Mouse (Mus musculus) embryonic fibroblast, embryonic 13.5 days (primary cell): ENCODE measurements around the gene Slc4a2. TPM values are rescaled to one million over a fixed set of nuclear protein-coding genes. Genes with fewer than 3 reads are reported as not detected.

Source experiments
- H3K27ac ChIP-seq: 2 replicates; pipeline ENCODE4 v1.5.1; 2012; ENCODE audit warnings: low read length, control low read depth, inconsistent platforms; ENCODE audit not compliant: insufficient read depth
- H3K4me1 ChIP-seq: 2 replicates; pipeline ENCODE4 v1.6.1; 2011; ENCODE audit warnings: low read length; ENCODE audit not compliant: control insufficient read depth, insufficient read depth
- H3K4me3 ChIP-seq: 2 replicates; pipeline ENCODE4 v1.5.1; 2011; ENCODE audit warnings: mild to moderate bottlenecking, control low read depth, low read length; ENCODE audit not compliant: insufficient read depth
- CTCF ChIP-seq: IDR thresholded peaks from 2 replicates; pipeline ENCODE4 v1.5.1; 2011; ENCODE audit warnings: mild to moderate bottlenecking, control low read depth, low read length, moderate library complexity, borderline replicate concordance; ENCODE audit not compliant: insufficient read depth
- POLR2A ChIP-seq: IDR thresholded peaks from 2 replicates; pipeline ENCODE4 v1.6.1; 2011; ENCODE audit warnings: low read depth, mild to moderate bottlenecking, control low read depth, low read length, moderate library complexity
- polyA plus RNA-seq: library from polyadenylated mRNA; stranded (reverse); fragments of >200 nt; gene quantifications from 2 replicates; pipeline ENCODE4 v1.2.4, GENCODE M21; 2011; ENCODE audit warnings: low read depth; ENCODE audit not compliant: missing spikeins, insufficient read length

The Slc4a2 gene
- polyA plus RNA-seq, 1 experiment: 59.0 TPM

- Histone ChIP-seq H3K4me1 (no peaks in the 10 kb centered on the region), H3K27ac (no peak overlapping the region), H3K4me3 (no peak overlapping the region)
- no peak for TF ChIP-seq CTCF
- no peak for TF ChIP-seq POLR2A
Measured at GRCm38 (mm10) chr5:24412063-24412462, 11.6 kb upstream of the Slc4a2 start.

DNA sequence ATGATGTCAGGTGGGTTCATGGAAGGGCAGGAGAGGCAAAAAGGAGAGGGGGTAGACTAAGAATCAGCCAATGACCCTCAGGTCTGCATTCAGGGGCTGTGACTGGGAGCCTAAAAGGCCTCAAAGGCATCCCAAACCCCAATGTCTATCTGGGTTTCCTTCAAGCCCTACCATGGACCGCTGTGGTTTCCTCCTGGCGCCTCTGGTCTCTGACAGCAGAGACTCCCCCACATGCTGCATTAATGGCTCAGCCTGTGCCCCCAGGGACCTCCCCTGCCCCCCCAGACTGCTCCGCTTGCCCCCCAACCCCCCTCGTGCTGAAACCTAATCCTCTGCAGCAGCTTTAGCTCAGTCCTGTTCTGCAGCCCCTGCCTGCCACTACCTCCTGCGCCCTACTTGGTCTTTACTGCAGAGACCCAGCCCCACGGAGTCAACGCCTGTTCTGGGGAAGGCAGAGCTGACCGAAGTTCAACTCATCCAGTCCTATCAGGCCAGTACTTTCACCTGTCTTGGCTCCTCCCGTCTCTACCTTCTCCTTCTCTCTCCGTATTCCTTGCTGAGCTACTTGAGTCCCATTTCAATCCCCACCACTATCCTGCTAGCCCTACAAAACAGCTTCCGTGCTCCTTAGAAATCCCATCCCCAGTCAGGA lies 10.5 kb upstream of the Slc4a2 start, which contains the start of gene Asic3:
TSS of gene Asic3 (plus strand) at position 351 of the 652 bp plus-strand sequence.
- H3K4me1 ChIP-seq: no peaks in the 10 kb centered on the region
- no peak for TF ChIP-seq POLR2A
- TF ChIP-seq CTCF: no peak
- H3K4me3 ChIP-seq: no peak within 1 kb of the TSS
- no peak within 1 kb of the TSS for H3K27ac ChIP-seq

DNA sequence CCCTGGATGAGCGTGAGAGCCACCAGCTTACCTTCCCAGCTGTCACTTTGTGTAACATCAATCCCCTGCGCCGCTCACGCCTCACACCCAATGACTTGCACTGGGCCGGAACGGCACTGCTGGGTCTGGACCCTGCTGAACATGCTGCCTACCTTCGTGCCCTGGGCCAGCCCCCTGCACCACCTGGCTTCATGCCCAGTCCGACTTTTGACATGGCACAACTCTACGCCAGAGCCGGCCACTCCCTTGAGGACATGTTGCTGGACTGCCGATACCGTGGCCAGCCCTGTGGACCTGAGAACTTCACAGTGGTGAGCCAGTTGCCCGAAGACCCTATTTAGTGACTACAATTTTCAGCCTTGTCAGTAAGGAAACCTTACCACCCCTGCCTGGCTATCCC lies 9.7 kb upstream of the Slc4a2 start:
- H3K4me1 ChIP-seq: no peaks in the 10 kb centered on the region
- no peak for TF ChIP-seq CTCF
- TF ChIP-seq POLR2A: no peak
- no peak overlapping the region for H3K4me3 ChIP-seq
- H3K27ac ChIP-seq: no peak overlapping the region

- Histone ChIP-seq H3K4me3 (no peak overlapping the region), H3K4me1 (no peaks in the 10 kb centered on the region), H3K27ac (no peak overlapping the region)
- TF ChIP-seq POLR2A (0 out of 2 replicates have a peak, but pooled peaks have one; percentile 17), CTCF (no peak)
Measured at GRCm38 (mm10) chr5:24416222-24416736, 7.4 kb upstream of the Slc4a2 start.

GRCm38 (mm10) chr5:24417587-24417986 lies 6.0 kb upstream of the Slc4a2 start:
- H3K4me1 ChIP-seq: no peaks in the 10 kb centered on the region
- H3K4me3 ChIP-seq: no peak overlapping the region
- TF ChIP-seq POLR2A: no peak
- no peak for TF ChIP-seq CTCF
- no peak overlapping the region for H3K27ac ChIP-seq

DNA sequence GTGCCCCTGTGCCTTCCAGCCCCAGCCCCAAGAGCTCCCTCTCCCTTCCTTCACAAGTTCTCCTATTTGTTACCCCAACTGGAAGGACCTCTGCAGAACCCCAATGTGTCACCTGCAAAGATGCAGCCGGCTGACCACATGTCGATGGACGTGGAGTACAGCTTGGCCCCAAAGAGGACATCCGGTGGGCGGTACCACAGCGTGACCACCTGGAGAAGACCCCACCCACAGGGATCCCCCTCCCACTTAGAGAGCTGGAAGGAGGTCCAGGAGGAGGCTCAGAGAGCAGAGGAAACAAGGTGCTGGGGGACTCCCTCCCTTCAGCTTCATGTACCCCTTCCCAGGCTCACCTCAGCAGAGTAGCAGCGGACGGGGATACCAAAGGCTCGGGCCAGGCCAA lies 3.3 kb upstream of the Slc4a2 start:
- no peak overlapping the region for H3K4me3 ChIP-seq
- TF ChIP-seq POLR2A: no peak
- TF ChIP-seq CTCF: no peak

GRCm38 (mm10) chr5:24424004-24424781 lies 556 bp downstream of the Slc4a2 start:
- peaks cover 4% of the 10 kb centered on the region for H3K4me1 ChIP-seq
- peak overlapping the region; percentile 39 for H3K4me3 ChIP-seq
- no peak for TF ChIP-seq CTCF
- no peak; the same call in 1 of the 2 replicates for TF ChIP-seq POLR2A
- H3K27ac ChIP-seq: peak overlapping the region; percentile 84

More for the DNA sequence above, 3.3 kb upstream of the Slc4a2 start:
- H3K27ac ChIP-seq: no peak overlapping the region
- H3K4me1 ChIP-seq: no peaks in the 10 kb centered on the region

DNA sequence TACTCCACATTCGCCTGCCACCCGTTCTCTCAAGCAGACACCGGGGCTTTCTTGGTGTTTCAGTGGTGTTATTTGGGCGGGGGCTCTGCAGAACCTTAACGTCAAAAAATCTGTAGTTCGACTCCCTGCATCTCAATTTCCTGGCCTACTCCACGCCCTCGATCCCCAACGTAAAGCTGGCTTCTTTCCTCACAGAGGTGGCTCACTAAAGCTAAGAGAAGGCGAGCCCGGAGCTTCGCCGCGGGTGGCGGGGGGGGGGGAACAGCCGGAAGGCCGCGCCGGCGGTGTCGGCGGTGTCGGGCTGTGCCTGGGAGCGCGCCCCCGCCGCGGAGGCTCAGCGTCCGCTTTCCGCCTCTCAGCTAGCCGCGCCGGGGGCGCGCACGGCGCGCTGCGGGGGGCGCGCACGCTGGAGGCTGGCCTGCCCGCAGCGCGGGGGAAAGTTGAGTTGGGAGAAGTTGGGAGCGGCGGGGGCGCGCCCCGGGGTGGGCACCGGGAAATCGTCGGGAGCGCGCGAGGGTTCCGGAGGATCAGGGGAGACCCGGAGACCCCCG lies 1.3 kb downstream of the Slc4a2 start:
- TF ChIP-seq CTCF: no peak
- TF ChIP-seq POLR2A: peak; percentile 50
- peaks cover 4% of the 10 kb centered on the region for H3K4me1 ChIP-seq
- peak overlapping the region; percentile 84 for H3K27ac ChIP-seq
- H3K4me3 ChIP-seq: peak overlapping the region; percentile 74

DNA sequence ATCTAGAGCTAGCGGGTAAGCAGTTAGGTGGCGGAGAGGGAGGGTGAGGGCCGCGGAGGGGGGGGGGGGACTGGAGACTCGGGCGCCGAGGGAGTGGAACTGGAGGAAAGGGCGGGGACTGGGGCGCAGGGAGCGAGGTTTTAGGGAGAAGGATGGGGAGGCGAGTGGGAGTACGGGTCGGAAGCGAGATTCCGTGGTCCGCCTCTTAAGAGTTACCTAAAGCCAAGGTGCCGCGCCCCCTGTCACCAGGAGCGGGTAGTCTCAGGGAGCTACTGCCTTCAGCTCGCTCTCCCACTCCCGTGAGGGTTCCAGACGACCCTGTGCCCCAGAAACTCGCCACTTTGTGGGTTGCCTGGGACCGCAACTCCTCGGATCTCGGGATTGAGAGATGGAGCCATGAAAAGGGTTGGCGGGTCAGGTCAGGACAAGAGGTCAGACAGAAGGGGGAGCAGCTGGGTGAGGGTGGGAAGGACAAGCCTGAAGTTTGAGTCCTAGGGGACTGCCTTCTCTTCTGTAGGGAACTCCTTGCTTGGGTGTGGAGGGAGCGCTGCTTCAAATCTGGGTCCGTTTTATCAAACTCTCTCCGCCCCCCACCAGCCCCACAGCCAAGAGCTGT lies 1.9 kb downstream of the Slc4a2 start:
- Histone ChIP-seq H3K4me1 (peaks cover 4% of the 10 kb centered on the region), H3K4me3 (peak overlapping the region; percentile 74), H3K27ac (peak overlapping the region; percentile 59)
- TF ChIP-seq POLR2A (peak; percentile 36; the same call in 1 of the 2 replicates), CTCF (no peak)

GRCm38 (mm10) chr5:24426037-24426432 lies 2.4 kb downstream of the Slc4a2 start:
- Histone ChIP-seq H3K27ac (peak overlapping the region; percentile 59; the same call in 1 of the 2 replicates), H3K4me1 (peaks cover 4% of the 10 kb centered on the region), H3K4me3 (peak overlapping the region; percentile 74)
- no peak for TF ChIP-seq CTCF
- no peak for TF ChIP-seq POLR2A
